Mouse (Mus musculus) adrenal gland (tissue): Measurements from ENCODE around the gene Gm15155.
"Not testable (repeated sequence)": the region's sequence is repeated elsewhere in the genome, so short reads cannot be mapped to it uniquely, and the experiment has no call there.

Experiments
- intact Hi-C: fragments of 180-260 bp; cut with DNase I; formaldehyde crosslinking; loops from one replicate; pipeline ENCODE4 v1.15.1; 2025
- long read RNA-seq, 2 experiments: library from polyadenylated mRNA; unstranded; transcript quantifications; one replicate each; pipeline ENCODE4 v2.0.0; 2020; ENCODE audit warnings: borderline replicate concordance in 1 of 2; ENCODE audit not compliant: insufficient replicate concordance in 1 of 2

Gene Gm15155
- long read RNA-seq, experiment 1 = 0 reads
- long read RNA-seq, experiment 2 = 0 reads

DNA sequence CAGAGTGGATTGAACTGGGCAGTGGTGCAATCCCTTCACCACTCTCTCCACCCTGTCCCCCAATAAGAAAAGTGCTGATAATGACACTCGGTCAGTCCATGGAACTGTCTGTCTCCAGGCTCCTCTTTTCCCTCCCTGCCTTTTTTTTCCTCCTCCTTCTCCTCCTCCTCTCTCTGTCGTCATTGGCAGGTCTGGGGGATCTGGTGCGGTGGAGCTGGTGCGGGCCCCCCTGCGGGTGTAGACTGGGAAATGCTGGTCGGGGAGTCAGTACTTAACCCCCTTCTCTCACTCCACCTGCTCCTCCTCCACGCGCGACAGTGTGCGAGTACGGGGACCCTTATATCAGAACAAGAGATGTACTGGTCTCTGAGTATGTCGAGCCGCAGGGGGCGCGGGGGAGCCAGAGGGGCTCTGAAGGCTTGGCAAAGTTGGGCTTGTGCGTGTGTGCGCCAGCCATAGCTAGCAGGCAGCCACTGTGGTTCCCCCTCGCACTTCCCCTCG, at the start of gene Gm15155:
Gm15155 (plus strand) TSS at position 401 of the 501 bp plus-strand sequence.
- intact Hi-C loops = no loop called here

DNA sequence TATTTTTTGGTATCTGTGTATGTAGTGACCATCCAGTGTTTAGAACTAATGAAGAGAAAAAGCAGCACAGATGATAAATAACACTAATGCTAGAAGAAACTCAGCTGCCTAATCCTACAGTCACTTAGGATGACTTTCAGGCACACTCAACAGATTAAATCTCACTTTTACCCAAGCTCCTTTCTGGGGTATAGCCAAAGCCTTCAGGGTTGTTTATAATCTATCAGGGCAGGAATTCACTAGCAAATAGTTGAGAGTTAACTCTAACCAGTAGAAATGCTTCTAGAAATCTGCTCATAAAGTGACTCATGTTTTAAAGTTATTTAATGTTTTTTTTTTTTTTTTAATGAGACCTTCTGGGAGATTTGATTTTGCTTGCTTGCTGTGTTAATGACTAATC, 44.8 kb upstream of the Gm15155 start:
- intact Hi-C loops = no loop called here

DNA sequence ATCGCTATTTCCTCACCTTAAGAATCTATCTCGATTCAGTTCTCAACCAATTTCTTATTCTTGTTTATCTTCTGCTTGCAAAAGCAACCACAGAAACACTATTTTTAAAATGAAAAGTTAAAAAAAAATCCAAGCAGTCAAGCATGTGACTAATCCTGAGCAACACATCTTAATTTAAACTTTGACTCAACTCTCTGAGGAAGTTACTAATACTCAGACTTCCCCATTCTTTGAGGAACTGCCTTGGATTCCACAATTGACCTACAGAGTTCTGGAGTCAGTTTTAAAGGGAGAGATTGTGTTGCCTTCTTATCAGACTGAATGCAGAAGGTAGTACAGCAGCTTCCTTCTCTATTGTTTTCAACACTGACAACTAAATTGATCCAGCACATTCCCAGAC, 40.0 kb upstream of the Gm15155 start:
- intact Hi-C loops = no loop called here

DNA sequence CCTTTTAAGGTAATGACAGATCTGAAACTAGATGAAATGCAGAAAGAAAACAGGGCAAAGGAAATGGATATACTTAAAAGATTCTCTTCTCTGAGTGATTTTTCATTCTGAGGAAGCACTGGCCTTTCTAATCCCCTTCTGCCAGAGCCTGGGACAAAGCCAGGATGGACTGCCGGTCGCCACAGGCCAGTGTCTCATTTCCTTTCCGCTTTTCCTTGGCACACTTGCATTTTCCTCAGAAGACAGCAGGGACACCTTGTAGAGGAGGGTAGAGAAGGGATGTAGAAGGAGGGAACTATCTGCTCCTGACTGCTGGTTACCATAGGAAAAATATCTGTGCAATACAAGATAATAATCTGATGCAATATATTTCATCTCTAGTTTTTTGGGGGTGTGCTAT, 33.1 kb upstream of the Gm15155 start:
- intact Hi-C loops = loop anchor here (10.0 kb wide), 1 partner anchor 57 kb away; no protein-coding TSS in a partner anchor

DNA sequence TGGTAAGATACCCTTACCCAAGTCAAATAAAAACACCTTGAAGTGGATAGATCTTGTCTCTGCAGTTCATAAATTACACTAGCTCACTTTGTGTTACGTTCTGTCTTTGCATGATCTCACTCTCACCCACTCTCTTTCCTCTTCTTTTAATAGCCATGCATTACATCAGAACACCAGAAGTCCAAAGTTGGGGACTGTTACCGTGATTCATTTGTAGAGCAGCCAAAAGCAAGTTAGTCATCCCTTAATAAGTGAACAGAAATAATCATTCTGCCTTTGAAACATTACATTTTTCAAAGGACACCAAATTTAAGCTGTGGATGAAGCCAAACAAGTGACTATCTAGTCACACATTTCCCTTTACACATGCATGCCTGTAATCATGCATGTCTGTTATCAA, 32.1 kb upstream of the Gm15155 start:
- intact Hi-C loops = loop anchor here (10.0 kb wide), 1 partner anchor 58 kb away; no protein-coding TSS in a partner anchor

DNA sequence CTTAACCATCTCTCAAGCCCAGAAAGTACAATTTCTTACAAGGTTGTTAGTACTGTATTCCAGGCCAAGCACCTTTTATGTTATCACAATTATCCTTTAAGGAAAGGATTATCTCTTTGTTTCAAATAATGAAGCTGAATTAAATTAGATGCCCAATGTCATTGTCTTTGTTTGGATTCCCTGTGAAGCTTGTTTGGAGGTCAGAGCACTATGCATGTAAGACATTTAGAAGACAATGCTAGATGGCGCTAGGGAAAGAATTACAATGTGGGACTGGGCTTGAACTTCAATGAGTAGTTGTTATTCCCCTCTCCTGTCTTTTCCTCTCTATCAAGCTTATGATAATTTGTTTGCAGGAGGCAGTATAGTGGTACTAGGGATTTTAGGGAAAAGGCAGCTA, 29.9 kb upstream of the Gm15155 start:
- intact Hi-C loops = loop anchor here (10.0 kb wide), 1 partner anchor 60 kb away; no protein-coding TSS in a partner anchor

DNA sequence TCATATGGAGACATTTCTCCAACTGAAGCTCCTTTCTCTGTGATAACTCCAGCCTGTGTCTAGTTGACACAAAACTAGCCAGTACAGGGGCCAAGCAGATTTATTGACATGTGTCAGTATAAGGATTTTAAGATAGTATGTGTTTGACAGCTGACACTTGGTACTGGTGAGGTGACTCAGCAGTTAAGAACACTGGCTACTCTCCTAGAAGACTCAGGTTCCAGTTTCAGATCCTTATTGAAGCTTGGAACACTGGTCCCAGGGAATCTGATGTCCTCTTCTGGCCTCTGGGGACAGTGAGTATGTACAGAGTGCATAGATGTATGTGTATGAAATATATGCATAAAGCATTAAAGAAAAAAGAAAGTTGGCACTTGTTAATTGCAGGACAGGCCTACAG, 28.2 kb upstream of the Gm15155 start:
- intact Hi-C loops = loop anchor here (10.0 kb wide), 1 partner anchor 62 kb away; no protein-coding TSS in a partner anchor

DNA sequence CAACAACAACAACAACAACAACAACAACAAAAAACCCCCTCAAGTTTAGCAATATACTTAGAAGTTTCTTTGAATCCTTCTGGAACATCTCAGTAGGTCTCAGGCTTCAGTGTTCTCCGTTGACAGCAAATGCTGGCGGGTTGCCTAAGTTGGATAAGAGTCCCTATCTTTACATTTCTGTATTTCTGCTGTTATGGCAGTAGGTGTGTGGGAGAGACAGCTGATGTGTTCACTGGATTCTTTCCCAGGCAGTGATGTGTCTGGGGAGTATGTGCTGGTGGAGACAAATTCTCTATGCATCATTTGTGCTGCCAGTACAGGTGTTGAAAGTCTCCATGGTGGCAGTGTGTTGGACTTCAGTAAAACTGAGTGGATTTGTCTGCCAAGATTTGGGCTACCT, 23.3 kb upstream of the Gm15155 start:
- intact Hi-C loops = no loop called here

DNA sequence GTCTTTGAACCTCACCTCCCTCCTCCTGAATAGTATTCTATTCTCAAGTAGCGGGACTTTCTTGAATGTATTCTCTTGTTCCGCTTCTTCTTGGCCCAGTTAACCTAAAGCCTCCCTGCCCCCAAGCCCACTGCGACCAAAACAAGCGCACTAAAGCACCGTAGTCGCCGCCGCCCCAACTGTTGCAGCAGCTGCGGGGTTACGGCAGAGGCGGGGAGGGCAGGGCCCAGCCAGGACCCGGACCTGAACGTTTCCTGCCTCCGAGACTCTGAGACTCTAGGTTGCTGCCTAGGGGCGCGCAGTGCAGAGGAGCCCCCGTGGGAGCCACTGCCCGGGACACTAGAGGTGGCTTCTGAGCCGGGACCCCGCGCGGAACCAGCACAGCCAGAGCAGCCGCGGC, 2.0 kb upstream of the Gm15155 start:
- intact Hi-C loops = no loop called here

DNA sequence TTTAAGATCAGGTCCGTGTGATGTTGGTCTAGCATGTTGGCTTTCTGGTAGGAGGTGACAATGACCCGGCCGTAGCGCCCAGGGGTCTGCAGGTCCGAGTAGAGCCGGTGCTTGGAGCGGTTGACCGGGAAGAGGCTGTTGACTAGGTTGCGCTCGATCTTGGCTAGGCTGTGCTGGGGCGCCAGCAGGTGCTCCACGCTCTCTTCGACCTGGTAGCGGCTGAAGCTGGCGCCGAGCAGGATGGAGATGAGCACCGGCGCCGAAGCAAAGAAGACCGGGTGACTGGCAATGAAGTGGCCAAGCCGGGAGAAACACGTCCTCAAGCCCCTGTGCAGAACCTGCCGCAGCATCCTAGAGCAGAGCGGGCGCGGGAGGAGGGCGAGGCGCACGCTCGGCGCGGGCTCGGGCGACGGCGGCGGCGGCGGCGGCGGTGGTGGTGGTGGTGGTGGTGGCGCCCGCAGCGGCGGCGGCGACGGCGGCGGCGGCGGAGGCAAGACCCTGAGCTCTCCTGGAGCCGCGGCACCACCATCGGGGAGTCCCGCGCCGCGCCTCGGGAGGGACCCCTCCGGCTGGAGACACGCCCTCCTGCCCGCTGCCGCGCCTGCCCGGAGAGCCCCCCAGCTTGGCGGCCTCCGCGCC, 1.5 kb upstream of the Gm15155 start:
- intact Hi-C loops = no loop called here

DNA sequence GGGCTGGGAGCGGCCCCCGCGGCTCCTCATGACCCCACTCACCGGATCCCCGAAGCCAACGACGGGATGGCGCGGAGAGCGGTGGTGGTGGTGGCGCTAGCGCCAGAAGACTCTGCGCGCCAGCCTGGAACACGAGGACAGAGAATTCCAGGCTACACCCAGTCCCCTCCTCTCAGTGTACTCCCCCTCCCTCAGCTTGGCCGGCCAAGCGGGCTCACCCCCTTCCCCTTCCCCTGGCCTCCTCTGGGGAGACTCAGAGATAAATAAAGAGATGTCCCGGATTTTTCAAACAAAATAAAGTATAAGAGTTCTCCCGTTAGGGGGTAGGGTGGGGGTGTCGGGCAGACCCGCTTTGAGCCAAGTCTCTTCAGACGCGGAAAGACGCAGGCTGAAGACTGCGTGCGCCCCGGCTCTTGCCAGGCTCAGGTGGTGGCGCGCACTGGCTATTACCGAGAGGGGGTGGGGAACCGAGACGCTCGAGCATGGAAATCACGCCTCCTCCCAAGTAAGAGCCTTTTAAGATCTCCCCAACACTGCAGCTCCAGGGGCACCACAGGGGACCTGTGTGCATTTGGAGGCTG, 750 bp upstream of the Gm15155 start, which contains the start of gene Ptchd1:
Ptchd1 (minus strand) TSS at position 114 of the 581 bp plus-strand sequence.
- intact Hi-C loops = no loop called here

DNA sequence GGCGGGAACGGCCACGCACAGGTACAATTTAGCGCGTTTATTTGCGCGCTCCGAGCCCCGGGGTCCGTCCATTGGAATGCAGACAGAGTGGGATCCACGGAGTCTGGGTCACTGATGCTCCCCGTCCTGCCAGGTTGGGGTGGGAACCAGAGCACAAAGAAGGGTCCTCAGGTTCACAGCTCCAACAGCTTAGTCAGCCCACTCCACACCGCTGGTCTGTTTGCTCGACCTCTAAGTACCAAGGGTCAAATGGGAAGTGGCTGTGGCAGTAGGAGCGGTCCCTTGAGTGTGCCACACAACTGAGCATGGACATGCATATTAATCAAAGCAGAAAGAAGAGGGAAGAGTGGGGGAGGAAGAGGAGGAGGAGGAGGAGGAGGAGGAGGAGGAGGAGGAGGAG, 354 bp downstream of the Gm15155 start:
- intact Hi-C loops = no loop called here

DNA sequence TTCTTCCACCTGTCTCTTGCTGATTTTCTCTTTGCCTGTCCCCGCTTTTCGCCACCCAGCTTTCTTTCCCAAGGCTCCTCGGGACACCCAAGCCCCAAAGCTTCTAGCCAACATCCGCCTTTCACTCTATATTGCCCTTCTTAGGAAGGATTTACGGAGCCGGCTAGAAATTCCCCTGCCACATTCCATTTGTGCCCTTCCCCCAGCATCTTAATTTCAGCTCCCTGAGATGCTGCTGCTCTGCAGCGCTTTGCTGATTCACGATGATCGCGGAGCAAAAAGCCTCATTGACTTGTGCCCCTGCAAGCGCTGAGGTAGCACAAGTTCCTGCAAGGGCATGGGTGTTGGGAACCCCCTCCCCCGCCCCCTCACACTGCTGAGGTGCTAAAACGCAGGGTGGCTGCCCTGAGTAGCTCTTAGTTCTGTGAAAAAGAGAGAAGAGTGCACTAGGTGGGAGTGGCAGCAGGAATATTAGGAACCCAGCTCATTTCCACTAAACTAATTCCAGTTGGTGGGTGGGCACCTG, 1.2 kb downstream of the Gm15155 start:
- intact Hi-C loops = no loop called here

DNA sequence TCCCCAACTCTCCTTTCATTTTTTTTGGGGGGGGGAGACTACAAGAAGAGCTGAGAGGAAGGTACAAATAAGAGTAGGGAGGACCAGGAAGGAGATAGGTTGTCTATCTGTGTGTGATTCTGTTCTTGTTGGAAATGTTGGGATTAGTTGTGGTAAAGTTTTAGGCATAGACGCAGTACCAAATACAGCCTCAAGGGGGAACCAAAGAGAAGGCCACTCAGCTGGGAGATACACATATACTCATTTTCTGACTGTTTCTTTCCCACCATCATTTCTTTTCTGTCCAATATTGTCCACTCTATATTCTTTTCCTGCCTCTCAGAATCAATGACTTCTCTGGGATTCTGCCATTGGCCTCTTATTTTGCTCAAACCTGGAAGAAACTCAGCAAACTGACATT, 19.4 kb downstream of the Gm15155 start:
- intact Hi-C loops = no loop called here

DNA sequence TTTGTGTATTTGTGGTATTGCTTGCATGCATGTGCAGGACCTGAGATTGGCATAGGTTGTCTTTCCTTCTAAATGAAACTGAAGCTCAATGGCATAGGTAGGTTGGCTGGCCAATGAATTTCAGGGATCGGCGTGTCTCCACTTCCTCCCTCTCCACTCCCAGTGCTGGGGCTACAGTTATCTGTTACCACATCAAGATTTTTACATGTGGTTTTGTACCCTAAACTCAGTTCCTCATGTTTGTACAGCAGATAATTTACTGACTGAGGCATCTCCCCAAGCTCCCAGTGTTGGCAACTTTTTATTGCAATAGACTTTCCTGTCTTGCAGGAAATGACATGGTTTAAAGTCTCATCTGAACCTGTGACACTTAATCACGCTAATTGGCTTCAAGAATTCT, 21.4 kb downstream of the Gm15155 start:
- intact Hi-C loops = no loop called here

DNA sequence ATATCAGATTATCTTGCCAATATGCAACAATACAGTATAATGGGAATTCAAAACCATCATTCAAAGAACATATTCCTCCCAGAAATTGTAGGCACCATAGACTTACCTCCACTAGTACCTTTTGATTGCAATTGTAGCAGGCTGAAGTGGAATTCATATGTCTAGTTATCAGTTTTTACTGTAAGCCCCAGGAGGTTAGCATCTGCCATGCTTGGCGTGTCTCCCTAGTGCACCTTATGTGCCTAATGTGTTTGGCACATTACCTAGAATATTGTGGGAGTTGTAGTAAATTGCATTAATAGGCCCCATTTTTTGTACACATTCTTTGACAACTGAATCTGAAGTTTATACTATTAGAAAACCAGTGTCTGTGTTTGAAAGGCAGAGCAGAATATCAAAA, 33.4 kb downstream of the Gm15155 start:
- intact Hi-C loops = no loop called here

DNA sequence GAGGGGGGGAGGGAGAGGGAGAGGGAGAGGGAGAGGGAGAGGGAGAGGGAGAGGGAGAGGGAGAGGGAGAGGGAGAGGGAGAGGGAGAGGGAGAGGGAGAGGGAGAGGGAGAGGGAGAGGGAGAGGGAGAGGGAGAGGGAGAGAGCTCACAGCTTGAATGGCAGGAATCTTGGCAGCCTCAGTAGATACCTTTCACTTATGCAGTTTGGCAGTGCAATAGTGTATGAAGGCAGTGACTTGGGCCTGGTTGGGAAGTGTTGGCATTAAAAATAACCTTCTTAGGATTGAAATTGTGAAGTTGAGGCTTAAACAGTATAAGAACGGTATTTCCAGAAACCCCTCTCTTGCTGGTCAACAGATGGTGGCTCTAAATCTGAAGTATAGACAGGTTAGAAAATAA, 65.9 kb downstream of the Gm15155 start:
- intact Hi-C loops = not testable (repeated sequence)

DNA sequence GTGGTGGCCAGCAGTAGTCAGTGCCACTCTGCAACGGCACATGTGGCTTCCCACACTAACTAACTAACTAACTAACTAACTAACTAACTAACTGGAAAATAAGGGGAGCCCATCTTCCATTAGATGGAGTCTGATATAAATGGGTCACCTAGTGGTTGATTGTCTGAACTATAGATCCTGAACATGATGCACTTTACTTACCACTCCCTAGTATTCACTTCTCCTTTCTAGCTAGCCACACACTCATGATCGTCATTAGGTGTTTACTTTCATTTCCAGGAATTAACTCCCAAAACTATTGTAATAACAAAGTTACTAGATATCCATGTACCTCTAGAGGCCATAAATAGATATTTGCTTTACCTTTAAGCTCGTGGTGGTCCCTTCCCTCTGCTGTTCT, 99.6 kb downstream of the Gm15155 start:
- intact Hi-C loops = no loop called here

DNA sequence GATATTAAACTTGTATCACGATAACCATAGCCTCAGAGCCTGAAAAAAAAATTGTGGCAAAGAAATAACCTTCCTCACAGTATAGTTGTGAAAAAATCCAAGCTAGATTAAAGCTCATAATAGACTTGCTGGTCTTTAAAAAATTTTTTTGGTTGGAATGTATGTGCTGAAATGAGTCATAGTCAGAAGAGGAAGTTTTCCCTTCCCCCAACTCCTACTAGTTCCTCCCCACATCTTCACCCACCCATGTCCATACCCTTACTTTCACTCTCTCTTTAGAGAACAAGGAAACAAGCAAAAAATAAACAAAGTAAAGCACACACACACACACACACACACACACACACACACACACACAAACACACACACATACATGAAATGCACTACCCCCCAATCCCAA, 103.8 kb downstream of the Gm15155 start:
- intact Hi-C loops = no loop called here

DNA sequence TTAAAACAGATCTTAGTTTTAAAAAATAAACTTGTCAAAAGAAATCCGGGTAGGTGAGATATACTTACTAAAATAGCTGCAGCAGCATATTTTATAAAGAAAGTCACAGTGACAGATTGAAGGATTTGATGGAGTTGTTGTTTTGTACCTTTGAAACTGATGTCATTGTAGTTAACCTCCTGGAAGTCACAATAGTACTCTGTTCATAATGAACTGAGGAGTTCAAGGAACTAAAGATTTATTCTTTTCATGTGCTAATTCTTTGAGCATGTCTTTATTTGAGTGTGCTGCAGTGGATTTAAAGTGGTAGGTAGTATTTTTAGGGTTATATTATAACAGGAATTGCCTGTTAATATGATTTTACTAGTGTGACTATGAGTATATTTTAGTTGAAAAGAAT, 263.6 kb downstream of the Gm15155 start:
- intact Hi-C loops = no loop called here

DNA sequence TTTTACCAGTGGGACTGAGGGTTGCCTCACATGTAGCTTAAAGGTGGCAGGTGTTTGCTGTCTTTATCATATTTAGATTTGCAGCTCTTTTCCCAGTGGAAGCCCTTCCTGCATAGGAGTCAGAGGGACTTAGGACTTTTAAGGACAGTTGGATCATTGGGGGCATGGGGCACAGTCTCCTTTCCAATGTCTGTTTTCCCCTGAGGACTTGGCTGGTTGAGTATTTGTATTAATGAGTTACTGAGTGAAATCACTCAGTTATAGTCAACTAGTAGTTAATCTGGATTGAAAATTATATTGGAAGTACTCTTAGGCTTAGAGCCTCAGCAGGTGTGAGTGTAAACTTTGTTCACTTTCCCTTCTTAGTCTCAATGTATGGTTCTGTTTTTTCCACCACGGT, 275.5 kb downstream of the Gm15155 start:
- intact Hi-C loops = no loop called here

DNA sequence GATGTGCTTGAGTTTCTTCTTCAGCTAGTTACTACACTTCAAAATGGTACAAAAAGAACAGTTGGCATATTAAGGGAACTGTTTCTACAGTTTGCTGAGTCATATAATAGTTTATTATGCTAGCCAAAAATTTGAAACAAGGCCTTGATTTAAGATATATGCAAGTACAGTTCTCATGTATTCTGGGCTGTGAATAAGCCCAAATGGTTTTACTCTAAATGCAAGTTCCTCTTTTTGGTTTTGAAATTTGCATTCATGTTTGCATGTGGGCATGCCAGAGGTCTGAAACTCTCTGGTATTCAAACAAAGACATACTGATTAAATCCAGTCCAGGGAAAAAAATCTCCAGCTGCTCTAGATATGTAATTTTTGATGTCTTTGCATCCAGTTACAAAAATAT, 277.2 kb downstream of the Gm15155 start:
- intact Hi-C loops = no loop called here

DNA sequence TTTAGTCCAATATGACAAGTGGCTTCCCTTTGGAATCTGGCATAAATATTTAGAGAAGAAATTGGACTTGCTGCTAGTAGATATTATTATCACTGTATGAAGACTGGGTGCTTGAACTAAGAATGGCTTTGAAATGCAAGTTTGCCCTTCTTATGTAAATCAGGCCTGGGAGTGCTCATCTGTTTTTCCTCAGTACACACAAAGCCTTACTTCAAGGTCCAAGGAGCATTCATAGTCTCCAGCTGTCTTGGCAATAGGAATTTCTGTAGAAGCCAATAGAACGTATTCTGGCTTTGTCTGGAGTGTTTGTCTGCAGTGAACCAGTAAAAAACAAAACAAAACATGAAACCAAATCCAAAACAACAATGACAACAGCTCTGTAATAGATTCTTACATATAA, 278.6 kb downstream of the Gm15155 start:
- intact Hi-C loops = no loop called here
